Mouse (Mus musculus): ENCODE measurements around the gene Mri1. TPM values are rescaled to one million over a fixed set of nuclear protein-coding genes. Genes with fewer than 3 reads are reported as not detected.

The Mri1 gene
- polyA plus RNA-seq, 1 experiment from 2014 or later: 41.1 TPM

DNA sequence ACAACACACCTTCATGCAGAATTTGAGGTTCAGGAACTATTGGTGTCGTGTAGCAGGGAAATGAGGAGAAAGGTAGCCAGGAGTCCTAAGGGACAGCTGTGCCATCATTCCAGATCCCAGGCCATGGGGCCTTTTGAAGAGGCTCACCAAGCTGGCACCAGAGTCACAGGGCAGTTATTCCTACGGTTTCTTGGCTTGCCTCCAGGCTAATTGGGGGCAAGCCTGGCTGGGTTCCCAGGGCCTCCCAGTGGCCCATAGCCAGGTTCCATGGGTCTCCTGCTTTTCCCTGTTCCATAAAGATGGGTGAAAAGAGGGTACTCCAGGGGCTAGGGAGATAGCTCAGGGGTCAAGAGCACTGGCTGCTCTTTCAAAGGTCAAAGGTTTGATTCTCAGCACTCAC is 15.3 kb downstream of the Mri1 start:
- peaks cover 6% of the 10 kb centered on the region for H3K4me1 ChIP-seq (ENCODE audit: control insufficient read depth, insufficient read depth, low read length)
- H3K36me3 ChIP-seq (ENCODE audit: control insufficient read depth, insufficient read depth, low read length): peaks cover 22% of the 10 kb centered on the region
- no peaks in the 10 kb centered on the region for H3K27me3 ChIP-seq (ENCODE audit: control insufficient read depth, insufficient read depth, low read depth, low read length)
- no peak for ATAC-seq
- H3K4me2 ChIP-seq (ENCODE audit: low read length): no peak overlapping the region
- no peaks in the 10 kb centered on the region for H3K9me3 ChIP-seq (replicated peaks; ENCODE audit: control insufficient read depth, low read length, poor library complexity, severe bottlenecking)
- H3K27ac ChIP-seq (ENCODE audit: low read length): no peak overlapping the region
- WGBS: 69% methylated on average over 2 of the region's 2 CpGs
- H3K4me3 ChIP-seq (ENCODE audit: low read depth, low read length): no peak overlapping the region
- H3K9ac ChIP-seq (ENCODE audit: low read depth, low read length): no peak overlapping the region

DNA sequence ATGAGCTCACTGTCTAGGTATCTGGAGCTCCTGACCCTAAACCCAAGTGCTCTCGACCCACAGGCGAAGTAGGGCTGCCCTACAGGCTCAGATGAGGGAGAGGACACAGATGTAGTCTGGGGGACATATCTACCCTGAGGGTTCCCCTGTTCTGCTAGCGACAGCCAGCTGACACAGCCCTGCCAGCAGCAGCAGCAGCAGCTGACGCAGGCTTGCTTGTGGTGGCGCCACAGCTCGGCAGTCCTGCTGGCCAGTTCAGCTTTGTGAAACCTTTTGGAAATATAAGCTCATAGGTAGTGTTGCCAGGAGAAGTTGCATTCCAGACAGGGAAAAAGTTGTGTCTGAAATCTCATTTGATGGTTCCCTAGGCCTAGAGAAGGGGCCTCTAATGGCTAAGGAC is 16.0 kb downstream of the Mri1 start:
- Histone ChIP-seq H3K4me2 (ENCODE audit: low read length) (no peak overlapping the region), H3K36me3 (ENCODE audit: control insufficient read depth, insufficient read depth, low read length) (peaks cover 16% of the 10 kb centered on the region), H3K27me3 (ENCODE audit: control insufficient read depth, insufficient read depth, low read depth, low read length) (no peaks in the 10 kb centered on the region), H3K27ac (ENCODE audit: low read length) (no peak overlapping the region), H3K4me1 (ENCODE audit: control insufficient read depth, insufficient read depth, low read length) (peaks cover 6% of the 10 kb centered on the region), H3K4me3 (ENCODE audit: low read depth, low read length) (no peak overlapping the region), H3K9me3 (replicated peaks; ENCODE audit: control insufficient read depth, low read length, poor library complexity, severe bottlenecking) (no peaks in the 10 kb centered on the region), H3K9ac (ENCODE audit: low read depth, low read length) (no peak overlapping the region)
- 76% methylated on average over 6 of the region's 6 CpGs for WGBS
- no peak for ATAC-seq

DNA sequence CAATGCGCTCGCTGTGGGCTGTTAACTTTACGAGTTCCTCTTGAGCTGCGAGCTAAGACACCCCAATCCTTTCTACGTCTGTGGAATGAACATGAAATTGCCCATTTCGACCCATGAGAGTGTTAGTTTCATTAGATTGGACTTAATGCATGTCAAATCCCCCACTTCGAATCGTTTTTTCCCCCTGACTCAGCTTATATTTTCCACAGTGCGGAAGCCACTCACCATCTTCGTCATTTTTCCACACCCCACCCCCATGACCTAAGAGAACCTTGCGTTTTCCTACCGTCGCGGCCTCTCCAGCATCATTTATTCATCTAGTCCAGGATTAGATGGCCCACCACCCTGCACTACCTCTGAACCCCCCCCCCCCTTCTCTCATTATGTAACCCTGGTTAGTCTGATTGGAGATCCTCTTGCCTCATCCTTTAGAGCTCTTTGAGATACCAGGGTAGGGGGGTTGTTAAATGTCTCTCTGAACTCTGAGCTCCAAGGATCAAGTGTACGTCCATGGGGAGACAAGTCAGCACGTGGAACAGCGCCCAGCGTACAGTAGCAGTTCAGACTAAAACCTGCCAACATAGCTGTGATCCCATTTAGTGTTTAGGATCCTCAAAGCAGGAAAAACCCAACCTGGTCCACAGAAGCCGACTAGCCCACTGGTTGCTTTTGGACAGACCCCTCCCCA is 19.4 kb downstream of the Mri1 start:
- peak overlapping the region; percentile 86 for H3K27ac ChIP-seq (ENCODE audit: low read length)
- H3K9me3 ChIP-seq (replicated peaks; ENCODE audit: control insufficient read depth, low read length, poor library complexity, severe bottlenecking): no peaks in the 10 kb centered on the region
- peak overlapping the region; percentile 73 for H3K4me2 ChIP-seq (ENCODE audit: low read length)
- H3K4me1 ChIP-seq (ENCODE audit: control insufficient read depth, insufficient read depth, low read length): peaks cover 30% of the 10 kb centered on the region
- peak overlapping the region; percentile 72 for H3K9ac ChIP-seq (ENCODE audit: low read depth, low read length)
- WGBS: 16% methylated on average over 19 of the region's 19 CpGs
- no peaks in the 10 kb centered on the region for H3K27me3 ChIP-seq (ENCODE audit: control insufficient read depth, insufficient read depth, low read depth, low read length)
- H3K36me3 ChIP-seq (ENCODE audit: control insufficient read depth, insufficient read depth, low read length): no peaks in the 10 kb centered on the region
- peak overlapping the region; percentile 62 for H3K4me3 ChIP-seq (ENCODE audit: low read depth, low read length)
- ATAC-seq: peak; percentile 11

DNA sequence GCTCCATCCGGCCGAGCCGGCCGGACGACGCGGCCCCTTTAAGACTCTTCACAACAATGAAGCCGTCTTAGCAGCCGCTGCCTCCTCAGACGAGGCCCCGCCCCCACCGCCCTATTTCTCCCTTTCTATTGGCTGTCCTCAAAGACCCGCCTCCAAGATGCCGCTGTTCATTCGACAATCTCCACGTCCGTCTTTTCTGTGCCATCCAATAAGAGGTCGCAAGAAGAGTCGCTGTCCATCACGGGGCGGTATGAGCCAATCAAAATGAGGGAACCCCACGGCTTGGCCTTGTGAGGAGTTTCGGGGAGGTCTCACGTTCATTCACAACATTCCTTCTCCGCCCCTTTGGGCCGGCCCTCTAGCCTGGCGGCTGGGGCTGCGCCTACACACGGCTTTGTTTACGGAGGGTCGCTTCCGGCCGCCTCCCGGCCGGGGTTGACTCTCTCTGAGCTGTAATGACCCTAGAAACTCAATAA is 20.1 kb downstream of the Mri1 start, which contains the start of gene Zswim4:
Gene Zswim4, minus strand, starts transcription at position 58 of the 476 bp plus-strand sequence.
- under 1% methylated on average over 35 of the region's 35 CpGs for WGBS
- ATAC-seq: peak; percentile 98
- no peaks in the 10 kb centered on the region for H3K27me3 ChIP-seq (ENCODE audit: control insufficient read depth, insufficient read depth, low read depth, low read length)
- H3K4me3 ChIP-seq (ENCODE audit: low read depth, low read length): peak within 1 kb of the TSS; percentile 74
- peaks cover 30% of the 10 kb centered on the region for H3K4me1 ChIP-seq (ENCODE audit: control insufficient read depth, insufficient read depth, low read length)
- peak within 1 kb of the TSS; percentile 93 for H3K4me2 ChIP-seq (ENCODE audit: low read length)
- no peaks in the 10 kb centered on the region for H3K9me3 ChIP-seq (replicated peaks; ENCODE audit: control insufficient read depth, low read length, poor library complexity, severe bottlenecking)
- peak within 1 kb of the TSS; percentile 86 for H3K27ac ChIP-seq (ENCODE audit: low read length)
- peak within 1 kb of the TSS; percentile 91 for H3K9ac ChIP-seq (ENCODE audit: low read depth, low read length)
- H3K36me3 ChIP-seq (ENCODE audit: control insufficient read depth, insufficient read depth, low read length): no peaks in the 10 kb centered on the region

DNA sequence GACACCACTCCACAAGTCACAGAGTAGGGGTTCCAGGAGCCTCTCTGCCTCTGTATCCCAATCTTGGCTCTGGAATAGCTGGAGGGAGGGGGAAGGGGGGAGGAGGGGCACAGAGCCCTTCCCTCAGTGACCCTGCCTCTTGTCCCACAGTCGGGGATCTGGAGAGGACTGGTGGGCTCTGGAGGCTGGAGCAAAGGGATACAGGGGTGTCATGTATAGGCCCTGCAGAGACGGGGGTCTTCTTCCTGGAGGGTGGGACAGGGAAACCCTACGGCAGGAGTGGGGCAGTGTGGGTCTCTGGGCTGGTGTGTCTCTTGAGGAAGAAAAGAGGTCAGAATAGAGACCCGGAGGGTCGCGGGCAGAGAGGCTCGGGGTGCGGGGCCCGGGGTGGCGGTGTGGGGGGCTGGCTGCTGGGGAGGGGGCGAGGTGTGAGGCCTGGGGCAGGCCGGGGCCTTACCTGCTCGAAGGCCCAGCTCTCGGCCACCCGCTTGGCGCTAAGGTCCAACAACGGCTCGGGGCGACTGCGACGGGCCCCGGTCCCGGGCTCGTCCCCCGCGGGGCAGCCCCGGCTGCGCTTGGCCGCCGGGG is 20.6 kb downstream of the Mri1 start:
- under 1% methylated on average over 25 of the region's 30 CpGs for WGBS
- peak; percentile 59 for ATAC-seq
- Histone ChIP-seq H3K4me2 (ENCODE audit: low read length) (peak overlapping the region; percentile 93), H3K27me3 (ENCODE audit: control insufficient read depth, insufficient read depth, low read depth, low read length) (no peaks in the 10 kb centered on the region), H3K36me3 (ENCODE audit: control insufficient read depth, insufficient read depth, low read length) (no peaks in the 10 kb centered on the region), H3K27ac (ENCODE audit: low read length) (peak overlapping the region; percentile 71), H3K9ac (ENCODE audit: low read depth, low read length) (peak overlapping the region; percentile 91), H3K4me1 (ENCODE audit: control insufficient read depth, insufficient read depth, low read length) (peaks cover 30% of the 10 kb centered on the region), H3K4me3 (ENCODE audit: low read depth, low read length) (peak overlapping the region; percentile 74), H3K9me3 (replicated peaks; ENCODE audit: control insufficient read depth, low read length, poor library complexity, severe bottlenecking) (no peaks in the 10 kb centered on the region)

DNA sequence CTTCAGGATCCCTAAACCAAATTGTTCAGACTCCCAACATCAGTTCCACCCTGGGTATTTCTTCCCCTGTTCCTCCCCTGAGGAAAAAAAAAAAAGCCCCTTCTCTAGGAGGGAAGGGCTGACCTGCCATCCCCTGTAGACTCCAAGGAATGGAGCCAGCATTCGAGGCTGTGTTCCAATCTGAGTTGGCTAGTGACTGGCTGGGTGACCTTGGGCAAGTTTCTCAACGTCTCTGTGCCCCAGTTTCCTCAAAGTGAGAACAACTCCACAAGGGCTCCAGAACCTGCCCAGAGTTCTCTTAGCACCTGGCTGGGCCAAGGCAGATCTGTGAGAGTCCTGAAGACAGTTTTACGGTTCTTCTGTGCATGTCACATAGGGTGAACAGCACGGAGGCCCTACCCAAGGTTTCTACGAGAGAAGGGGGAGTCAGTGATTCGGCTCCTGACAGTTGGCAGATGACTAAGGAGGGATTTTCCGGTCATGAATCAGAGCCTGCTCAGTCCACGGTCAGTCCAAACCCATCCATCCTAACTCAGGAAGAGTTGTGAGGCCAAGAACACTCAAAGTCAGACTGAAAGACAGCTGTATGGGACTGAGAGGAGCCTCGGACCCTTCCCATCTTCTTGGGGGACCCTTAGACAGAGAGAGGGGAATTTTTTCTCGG is 21.2 kb downstream of the Mri1 start:
- Histone ChIP-seq H3K4me3 (ENCODE audit: low read depth, low read length) (peak overlapping the region; percentile 74), H3K9ac (ENCODE audit: low read depth, low read length) (peak overlapping the region; percentile 91), H3K9me3 (replicated peaks; ENCODE audit: control insufficient read depth, low read length, poor library complexity, severe bottlenecking) (no peaks in the 10 kb centered on the region), H3K4me2 (ENCODE audit: low read length) (peak overlapping the region; percentile 93), H3K4me1 (ENCODE audit: control insufficient read depth, insufficient read depth, low read length) (peaks cover 30% of the 10 kb centered on the region), H3K27ac (ENCODE audit: low read length) (no peak overlapping the region), H3K36me3 (ENCODE audit: control insufficient read depth, insufficient read depth, low read length) (0 out of 2 replicates have a peak, but pooled peaks cover under 1% of the 10 kb centered on the region), H3K27me3 (ENCODE audit: control insufficient read depth, insufficient read depth, low read depth, low read length) (no peaks in the 10 kb centered on the region)
- ATAC-seq: no peak
- 28% methylated on average over 10 of the region's 10 CpGs for WGBS

DNA sequence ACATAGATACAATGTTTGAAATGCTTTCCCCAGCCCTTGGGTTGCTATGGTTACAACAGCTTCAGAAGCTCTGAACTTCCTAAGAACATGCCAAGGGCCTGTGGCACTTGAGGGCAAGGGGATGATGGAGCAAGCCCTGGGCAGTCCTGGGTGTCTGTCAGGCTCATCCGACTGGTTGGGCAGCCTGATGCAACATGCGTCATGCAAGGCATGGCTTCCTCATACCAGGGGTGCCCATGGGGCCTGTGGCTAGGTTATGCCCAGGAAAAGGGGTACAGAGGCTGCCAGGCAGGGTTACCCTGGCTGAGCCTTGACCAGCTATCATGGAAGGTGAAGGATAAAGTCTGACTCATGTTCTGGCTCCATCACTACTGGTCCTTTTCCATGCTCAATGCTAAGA is 24.1 kb downstream of the Mri1 start:
- Histone ChIP-seq H3K9ac (ENCODE audit: low read depth, low read length) (no peak overlapping the region), H3K4me2 (ENCODE audit: low read length) (no peak overlapping the region), H3K36me3 (ENCODE audit: control insufficient read depth, insufficient read depth, low read length) (peaks cover 17% of the 10 kb centered on the region), H3K4me3 (ENCODE audit: low read depth, low read length) (no peak overlapping the region), H3K9me3 (replicated peaks; ENCODE audit: control insufficient read depth, low read length, poor library complexity, severe bottlenecking) (no peaks in the 10 kb centered on the region), H3K27me3 (ENCODE audit: control insufficient read depth, insufficient read depth, low read depth, low read length) (no peaks in the 10 kb centered on the region), H3K27ac (ENCODE audit: low read length) (no peak overlapping the region), H3K4me1 (ENCODE audit: control insufficient read depth, insufficient read depth, low read length) (peaks cover 29% of the 10 kb centered on the region)
- 83% methylated on average over 2 of the region's 2 CpGs for WGBS
- ATAC-seq: no peak

DNA sequence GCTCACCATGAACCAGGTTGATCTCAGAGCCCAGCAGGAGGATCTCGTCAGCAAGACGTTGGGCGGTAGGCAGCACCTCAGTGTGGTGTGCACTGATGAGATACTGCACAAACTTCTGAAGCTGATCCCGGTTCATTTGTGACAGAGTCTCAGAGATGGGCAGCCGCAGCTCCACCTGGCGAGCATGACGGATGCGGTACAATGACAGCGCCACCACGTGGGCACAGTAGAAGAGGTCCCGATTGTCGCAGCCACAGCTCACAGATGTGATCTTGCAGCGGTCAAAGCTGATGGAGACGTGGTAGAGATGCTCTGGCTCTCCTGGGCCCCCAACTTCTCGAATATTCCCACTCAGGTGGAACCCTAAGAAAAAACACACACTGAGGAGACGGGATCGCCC is 26.4 kb downstream of the Mri1 start:
- Histone ChIP-seq H3K27ac (ENCODE audit: low read length) (no peak overlapping the region), H3K9ac (ENCODE audit: low read depth, low read length) (no peak overlapping the region), H3K27me3 (ENCODE audit: control insufficient read depth, insufficient read depth, low read depth, low read length) (no peaks in the 10 kb centered on the region), H3K9me3 (replicated peaks; ENCODE audit: control insufficient read depth, low read length, poor library complexity, severe bottlenecking) (no peaks in the 10 kb centered on the region), H3K4me1 (ENCODE audit: control insufficient read depth, insufficient read depth, low read length) (peaks cover 20% of the 10 kb centered on the region), H3K36me3 (ENCODE audit: control insufficient read depth, insufficient read depth, low read length) (peaks cover 35% of the 10 kb centered on the region), H3K4me2 (ENCODE audit: low read length) (no peak overlapping the region), H3K4me3 (ENCODE audit: low read depth, low read length) (no peak overlapping the region)
- ATAC-seq: no peak
- 72% methylated on average over 17 of the region's 17 CpGs for WGBS

Measured in midbrain, embryonic 16.5 days (tissue).